Mouse (Mus musculus) naive thymus-derived CD4-positive, alpha-beta T cell, adult 5 months (primary cell): ENCODE measurements around the gene Serpinb9b. TPM values are rescaled to one million over a fixed set of nuclear protein-coding genes. Genes with fewer than 3 reads are reported as not detected.

Source experiments
- polyA plus RNA-seq: library from polyadenylated mRNA; unstranded; fragments of 100-300 nt; shearing (Covaris generic); gene quantifications from one replicate; pipeline ENCODE4 v1.2.1, GENCODE M21; 2017

Serpinb9b gene
- polyA plus RNA-seq = 0.17 TPM

GRCm38 (mm10) chr13:33027244-33027643 lies at the start of gene Serpinb9b:
Serpinb9b (plus strand) TSS chr13:33027416.

GRCm38 (mm10) chr13:33002950-33003349 lies 24.3 kb upstream of the Serpinb9b start, which contains the start of gene Serpinb9:
Serpinb9 (plus strand) TSS chr13:33003250.

GRCm38 (mm10) chr13:33078056-33078705 lies 51.0 kb downstream of the Serpinb9b start, which contains the start of gene Serpinb1b:
Serpinb1b (plus strand) TSS chr13:33078575.

Other genes starting within 250 kb of the Serpinb9b start
- gene Mylk4, start 243.5 kb upstream of the Serpinb9b start, polyA plus RNA-seq = not detected
- gene Wrnip1, start 225.4 kb upstream of the Serpinb9b start, polyA plus RNA-seq = 61.3 TPM
- gene D930007J09Rik, start 224.6 kb upstream of the Serpinb9b start, polyA plus RNA-seq = not detected
- gene Serpinb1a, start 176.2 kb upstream of the Serpinb9b start, polyA plus RNA-seq = not detected
- not detected for gene Serpinb1c, start 129.2 kb upstream of the Serpinb9b start, polyA plus RNA-seq
- gene Serpinb6b, start 62.2 kb upstream of the Serpinb9b start, polyA plus RNA-seq = 4.4 TPM
- 7.1 TPM for gene Serpinb9, start 24.2 kb upstream of the Serpinb9b start, polyA plus RNA-seq
- gene Serpinb1b, start 51.2 kb downstream of the Serpinb9b start, polyA plus RNA-seq = not detected
- not detected for gene Serpinb9c, start 132.3 kb downstream of the Serpinb9b start, polyA plus RNA-seq
- not detected for gene Serpinb9d, start 165.5 kb downstream of the Serpinb9b start, polyA plus RNA-seq
- gene Serpinb9e, start 222.2 kb downstream of the Serpinb9b start, polyA plus RNA-seq = not detected